Mouse (Mus musculus): ENCODE data around the gene Polr3g. TPM values are rescaled to one million over a fixed set of nuclear protein-coding genes. Genes with fewer than 3 reads are reported as not detected.
"Not testable (repeated sequence)": the region's sequence is repeated elsewhere in the genome, so short reads cannot be mapped to it uniquely, and the experiment has no call there.

Gene Polr3g
- polyA plus RNA-seq, 1 experiment from 2014 or later: 7.1 TPM

DNA sequence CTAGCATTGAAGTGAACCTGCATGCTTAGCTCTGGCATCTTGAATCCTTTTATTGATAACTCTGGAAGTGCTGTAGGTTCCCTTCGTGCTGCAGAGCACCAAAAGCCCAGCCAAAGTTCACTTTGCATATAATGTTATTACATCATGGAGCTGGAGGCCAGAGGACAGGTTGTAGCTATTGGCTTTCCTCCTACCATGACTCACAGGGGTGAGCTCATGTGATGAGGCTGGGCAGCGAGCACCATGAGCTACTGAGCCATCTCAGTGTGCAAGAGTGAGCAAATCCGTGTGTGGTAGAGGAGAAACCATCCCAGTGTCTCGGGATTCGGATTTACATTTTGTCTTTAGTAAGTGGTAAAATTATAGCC, 46.5 kb downstream of the Polr3g start:
- WGBS: 91% methylated on average over 5 of the region's 5 CpGs
- H3K4me1 ChIP-seq (replicated peaks; ENCODE audit: control insufficient read depth, insufficient read depth, low read length): peaks cover 3% of the 10 kb centered on the region
- no peak overlapping the region for H3K4me3 ChIP-seq (ENCODE audit: low read length)
- H3K9ac ChIP-seq (ENCODE audit: low read length): no peak overlapping the region
- no peak for ATAC-seq (ENCODE audit: low read depth)
- H3K27me3 ChIP-seq (ENCODE audit: control insufficient read depth, insufficient read depth, low read depth, low read length): no peaks in the 10 kb centered on the region
- H3K9me3 ChIP-seq (ENCODE audit: control insufficient read depth, low read length): no peaks in the 10 kb centered on the region
- no peak overlapping the region for H3K4me2 ChIP-seq (ENCODE audit: low read depth, low read length)
- H3K36me3 ChIP-seq (ENCODE audit: control insufficient read depth, insufficient read depth, low read length): peaks cover 20% of the 10 kb centered on the region
- H3K27ac ChIP-seq (ENCODE audit: low read length): no peak overlapping the region

DNA sequence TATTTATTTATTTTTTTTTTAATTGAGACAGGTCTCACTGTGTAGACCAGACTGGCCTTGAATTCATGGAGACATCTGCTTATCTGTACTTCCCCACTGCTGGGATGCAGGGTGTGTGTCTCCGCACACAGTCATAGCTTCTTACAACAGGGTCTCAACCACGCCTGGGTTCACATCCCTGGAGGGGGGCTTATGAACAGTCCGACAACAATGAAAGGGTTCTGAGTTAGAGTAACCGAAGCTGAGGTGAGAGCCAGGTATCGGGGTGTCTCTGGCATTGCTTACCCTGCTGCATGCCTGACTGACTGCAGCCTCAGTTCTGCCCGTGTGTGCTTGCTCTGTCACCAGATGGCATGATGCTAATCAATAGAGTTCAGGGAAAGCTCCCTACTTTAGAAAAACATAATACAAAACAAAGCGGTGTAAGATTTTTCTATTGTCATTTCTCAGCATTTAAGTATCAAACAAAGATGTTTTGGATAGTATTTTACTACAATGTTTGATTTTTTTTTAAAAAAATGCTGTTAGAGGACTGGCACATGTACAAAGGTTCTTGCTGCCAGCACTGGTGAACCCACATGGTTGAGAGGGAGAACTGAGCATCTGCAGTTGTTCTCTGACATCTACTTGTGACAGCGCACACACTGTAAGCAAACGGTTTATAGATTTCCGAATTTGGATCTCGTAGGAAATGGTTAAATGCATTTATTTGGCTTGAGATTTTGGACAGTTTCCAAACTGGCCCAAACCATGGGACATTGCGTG, 47.1 kb downstream of the Polr3g start:
- Histone ChIP-seq H3K4me3 (ENCODE audit: low read length) (no peak overlapping the region), H3K9me3 (ENCODE audit: control insufficient read depth, low read length) (no peaks in the 10 kb centered on the region), H3K36me3 (ENCODE audit: control insufficient read depth, insufficient read depth, low read length) (peaks cover 19% of the 10 kb centered on the region), H3K27ac (ENCODE audit: low read length) (no peak overlapping the region), H3K4me1 (replicated peaks; ENCODE audit: control insufficient read depth, insufficient read depth, low read length) (peaks cover 6% of the 10 kb centered on the region), H3K4me2 (ENCODE audit: low read depth, low read length) (no peak overlapping the region), H3K9ac (ENCODE audit: low read length) (no peak overlapping the region), H3K27me3 (ENCODE audit: control insufficient read depth, insufficient read depth, low read depth, low read length) (no peaks in the 10 kb centered on the region)
- no peak for ATAC-seq (ENCODE audit: low read depth)
- 74% methylated on average over 12 of the region's 12 CpGs for WGBS

GRCm38 (mm10) chr13:81658053-81658752, 52.6 kb downstream of the Polr3g start:
- H3K4me2 ChIP-seq (ENCODE audit: low read depth, low read length): peak overlapping the region; percentile 80
- peak overlapping the region; percentile 89 for H3K4me3 ChIP-seq (ENCODE audit: low read length)
- WGBS: 2% methylated on average over 21 of the region's 21 CpGs
- peaks cover 10% of the 10 kb centered on the region for H3K4me1 ChIP-seq (replicated peaks; ENCODE audit: control insufficient read depth, insufficient read depth, low read length)
- H3K9ac ChIP-seq (ENCODE audit: low read length): peak overlapping the region; percentile 90
- no peaks in the 10 kb centered on the region for H3K36me3 ChIP-seq (ENCODE audit: control insufficient read depth, insufficient read depth, low read length)
- H3K27me3 ChIP-seq (ENCODE audit: control insufficient read depth, insufficient read depth, low read depth, low read length): no peaks in the 10 kb centered on the region
- H3K27ac ChIP-seq (ENCODE audit: low read length): peak overlapping the region; percentile 90
- peak; percentile 8; the same call in 1 of the 2 replicates for ATAC-seq (ENCODE audit: low read depth)
- no peaks in the 10 kb centered on the region for H3K9me3 ChIP-seq (ENCODE audit: control insufficient read depth, low read length)

- ATAC-seq (ENCODE audit: low read depth): peak; percentile 100
- Histone ChIP-seq H3K9me3 (ENCODE audit: control insufficient read depth, low read length) (no peaks in the 10 kb centered on the region), H3K4me1 (replicated peaks; ENCODE audit: control insufficient read depth, insufficient read depth, low read length) (peaks cover 10% of the 10 kb centered on the region), H3K27me3 (ENCODE audit: control insufficient read depth, insufficient read depth, low read depth, low read length) (no peaks in the 10 kb centered on the region), H3K4me3 (ENCODE audit: low read length) (peak within 1 kb of the TSS; percentile 89), H3K4me2 (ENCODE audit: low read depth, low read length) (peak within 1 kb of the TSS; percentile 80), H3K27ac (ENCODE audit: low read length) (peak within 1 kb of the TSS; percentile 90), H3K9ac (ENCODE audit: low read length) (peak within 1 kb of the TSS; percentile 90), H3K36me3 (ENCODE audit: control insufficient read depth, insufficient read depth, low read length) (no peaks in the 10 kb centered on the region)
- under 1% methylated on average over 73 of the region's 73 CpGs for WGBS
Observed at GRCm38 (mm10) chr13:81657351-81658052, 53.3 kb downstream of the Polr3g start, which contains the start of gene Lysmd3. Gene Lysmd3 (plus strand): TSS chr13:81657663.

- Histone ChIP-seq H3K4me2 (ENCODE audit: low read depth, low read length) (peak overlapping the region; percentile 80), H3K9ac (ENCODE audit: low read length) (peak overlapping the region; percentile 90), H3K4me1 (replicated peaks; ENCODE audit: control insufficient read depth, insufficient read depth, low read length) (peaks cover 10% of the 10 kb centered on the region), H3K9me3 (ENCODE audit: control insufficient read depth, low read length) (no peaks in the 10 kb centered on the region), H3K36me3 (ENCODE audit: control insufficient read depth, insufficient read depth, low read length) (no peaks in the 10 kb centered on the region), H3K27ac (ENCODE audit: low read length) (peak overlapping the region; percentile 73), H3K4me3 (ENCODE audit: low read length) (peak overlapping the region; percentile 89), H3K27me3 (ENCODE audit: control insufficient read depth, insufficient read depth, low read depth, low read length) (no peaks in the 10 kb centered on the region)
- 22% methylated on average over 5 of the region's 5 CpGs for WGBS
- no peak for ATAC-seq (ENCODE audit: low read depth)
Observed at GRCm38 (mm10) chr13:81657008-81657350, 53.8 kb downstream of the Polr3g start.

- no peaks in the 10 kb centered on the region for H3K27me3 ChIP-seq (ENCODE audit: control insufficient read depth, insufficient read depth, low read depth, low read length)
- no peaks in the 10 kb centered on the region for H3K9me3 ChIP-seq (ENCODE audit: control insufficient read depth, low read length)
- H3K4me3 ChIP-seq (ENCODE audit: low read length): no peak overlapping the region
- peak overlapping the region; percentile 18; the same call in 1 of the 2 replicates for H3K4me2 ChIP-seq (ENCODE audit: low read depth, low read length)
- H3K4me1 ChIP-seq (replicated peaks; ENCODE audit: control insufficient read depth, insufficient read depth, low read length): peaks cover 10% of the 10 kb centered on the region
- WGBS: 15% methylated on average over 14 of the region's 14 CpGs
- H3K27ac ChIP-seq (ENCODE audit: low read length): peak overlapping the region; percentile 64
- no peak overlapping the region for H3K9ac ChIP-seq (ENCODE audit: low read length)
- no peaks in the 10 kb centered on the region for H3K36me3 ChIP-seq (ENCODE audit: control insufficient read depth, insufficient read depth, low read length)
- no peak for ATAC-seq (ENCODE audit: low read depth)
Observed at GRCm38 (mm10) chr13:81656091-81656850, 54.5 kb downstream of the Polr3g start.

GRCm38 (mm10) chr13:81650382-81650781, 60.4 kb downstream of the Polr3g start:
- not testable (repeated sequence) for H3K4me3 ChIP-seq (ENCODE audit: low read length); H3K36me3 ChIP-seq (ENCODE audit: control insufficient read depth, insufficient read depth, low read length); ATAC-seq (ENCODE audit: low read depth); H3K9ac ChIP-seq (ENCODE audit: low read length); H3K27ac ChIP-seq (ENCODE audit: low read length); H3K4me1 ChIP-seq (replicated peaks; ENCODE audit: control insufficient read depth, insufficient read depth, low read length); H3K27me3 ChIP-seq (ENCODE audit: control insufficient read depth, insufficient read depth, low read depth, low read length); H3K9me3 ChIP-seq (ENCODE audit: control insufficient read depth, low read length); H3K4me2 ChIP-seq (ENCODE audit: low read depth, low read length)
- WGBS: 75% methylated on average over 5 of the region's 6 CpGs

DNA sequence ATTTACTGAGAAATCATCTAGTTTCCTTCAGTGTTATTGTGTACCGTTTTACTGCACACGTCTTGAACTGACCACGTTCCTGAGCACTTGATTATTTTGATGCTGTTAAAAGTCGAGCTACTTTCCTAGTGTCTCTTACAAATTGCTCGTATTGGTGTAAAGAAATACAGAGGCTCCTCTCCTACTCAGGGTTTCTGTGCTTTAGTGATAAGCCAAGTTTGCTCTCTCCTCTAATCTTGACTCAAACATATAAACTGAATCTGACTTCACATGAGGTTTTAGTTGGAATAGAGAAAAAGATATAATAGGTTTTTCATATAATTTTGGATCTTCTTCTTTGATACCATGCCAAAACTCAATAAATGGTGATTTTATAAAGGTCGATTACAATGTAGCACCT, 64.5 kb downstream of the Polr3g start:
- Histone ChIP-seq H3K27me3 (ENCODE audit: control insufficient read depth, insufficient read depth, low read depth, low read length) (no peaks in the 10 kb centered on the region), H3K9ac (ENCODE audit: low read length) (no peak overlapping the region), H3K9me3 (ENCODE audit: control insufficient read depth, low read length) (no peaks in the 10 kb centered on the region), H3K4me2 (ENCODE audit: low read depth, low read length) (no peak overlapping the region), H3K27ac (ENCODE audit: low read length) (no peak overlapping the region), H3K4me1 (replicated peaks; ENCODE audit: control insufficient read depth, insufficient read depth, low read length) (0 out of 2 replicates have a peak, but pooled peaks cover 2% of the 10 kb centered on the region), H3K36me3 (ENCODE audit: control insufficient read depth, insufficient read depth, low read length) (no peaks in the 10 kb centered on the region), H3K4me3 (ENCODE audit: low read length) (no peak overlapping the region)
- WGBS: 70% methylated on average over 6 of the region's 6 CpGs
- no peak for ATAC-seq (ENCODE audit: low read depth)
